Mouse (Mus musculus) hindbrain, embryonic 14.5 days (tissue): ENCODE results near the gene Fam81b. TPM values are rescaled to one million over a fixed set of nuclear protein-coding genes. Genes with fewer than 3 reads are reported as not detected.

Experiments
- ATAC-seq: fragments of 200-750 bp; cut with Nextera tagmentation; 2 replicates; pipeline ENCODE4 v1.8.0; 2017; ENCODE audit warnings: moderate number of reproducible peaks, mild to moderate bottlenecking, moderate TSS enrichment, moderate library complexity; ENCODE audit not compliant: low FRiP score
- DNase-seq: peaks from one replicate; pipeline ENCODE4 v3.0.0-alpha.2; 2015; ENCODE audit warnings: low spot score
- H3K27ac ChIP-seq: fragments of 300-500 bp; sonication (generic); 2 replicates; pipeline ENCODE4 v1.5.1; 2014; ENCODE audit warnings: mild to moderate bottlenecking, moderate library complexity
- H3K27me3 ChIP-seq: fragments of 300-500 bp; sonication (generic); 2 replicates; pipeline ENCODE4 v1.6.1; 2014; ENCODE audit warnings: mild to moderate bottlenecking, low read length, mixed read lengths; ENCODE audit not compliant: control insufficient read depth, insufficient read depth
- H3K36me3 ChIP-seq: fragments of 300-500 bp; sonication (generic); replicated peaks from 2 replicates; pipeline ENCODE4 v1.6.1; 2014; ENCODE audit not compliant: control insufficient read depth, insufficient read depth
- H3K4me1 ChIP-seq: fragments of 300-500 bp; sonication (generic); replicated peaks from 2 replicates; pipeline ENCODE4 v1.6.1; 2014; ENCODE audit warnings: antibody characterized with exemption, low read length, mixed read lengths; ENCODE audit not compliant: control insufficient read depth, insufficient read depth
- H3K4me2 ChIP-seq: fragments of 300-500 bp; sonication (generic); replicated peaks from 2 replicates; pipeline ENCODE4 v1.6.1; 2014; ENCODE audit warnings: mild to moderate bottlenecking, moderate library complexity
- H3K4me3 ChIP-seq: fragments of 300-500 bp; sonication (generic); replicated peaks from 2 replicates; pipeline ENCODE4 v1.5.1; 2014; ENCODE audit warnings: mild to moderate bottlenecking, low read length
- H3K9ac ChIP-seq: fragments of 300-500 bp; sonication (generic); 2 replicates; pipeline ENCODE4 v1.6.1; 2014
- H3K9me3 ChIP-seq: fragments of 300-500 bp; sonication (generic); 2 replicates; pipeline ENCODE4 v1.6.1; 2016; ENCODE audit warnings: low read length; ENCODE audit not compliant: control insufficient read depth
- WGBS: fragments of 180-500 bp; shearing (Covaris S2); extraction: QIAGEN DNeasy Blood & Tissue Kit; methylation state at CpG from one replicate; pipeline ENCODE4 v1.1.7; 2014; 5-methylcytosine and 5-hydroxymethylcytosine counted together
- microRNA-seq: library from miRNA; unstranded; fragments of <30 nt; microRNA quantifications from one replicate; pipeline ENCODE4, GENCODE M21; 2016
- polyA plus RNA-seq: library from polyadenylated mRNA; unstranded; fragments of >200 nt; fragmentation: Nextera tagmentation; extraction: Ambion mirVana; gene quantifications from 2 replicates; pipeline ENCODE4 v1.2.1, GENCODE M21; 2014

Fam81b gene
- polyA plus RNA-seq, 1 experiment from 2014 or later = 2.5 TPM

GRCm38 (mm10) chr13:76160587-76160986, 144.3 kb downstream of the Fam81b start:
- Histone ChIP-seq H3K27ac (no peak overlapping the region), H3K27me3 (no peaks in the 10 kb centered on the region), H3K4me1 (no peaks in the 10 kb centered on the region), H3K9me3 (no peaks in the 10 kb centered on the region), H3K36me3 (peaks cover 77% of the 10 kb centered on the region), H3K4me3 (no peak overlapping the region), H3K9ac (no peak overlapping the region), H3K4me2 (no peak overlapping the region)
- ATAC-seq (no peak), DNase-seq (no peak)
- 93% methylated on average over 2 of the region's 2 CpGs for WGBS

GRCm38 (mm10) chr13:76157508-76157907, 147.4 kb downstream of the Fam81b start:
- no peak overlapping the region for H3K4me3 ChIP-seq
- WGBS = 100% methylated on average over 1 of the region's 1 CpGs
- H3K36me3 ChIP-seq = peaks cover 71% of the 10 kb centered on the region
- H3K4me1 ChIP-seq = no peaks in the 10 kb centered on the region
- no peaks in the 10 kb centered on the region for H3K9me3 ChIP-seq
- no peaks in the 10 kb centered on the region for H3K27me3 ChIP-seq
- H3K27ac ChIP-seq = no peak overlapping the region
- H3K9ac ChIP-seq = no peak overlapping the region
- H3K4me2 ChIP-seq = no peak overlapping the region
- DNase-seq (no peak), ATAC-seq (no peak)

DNA sequence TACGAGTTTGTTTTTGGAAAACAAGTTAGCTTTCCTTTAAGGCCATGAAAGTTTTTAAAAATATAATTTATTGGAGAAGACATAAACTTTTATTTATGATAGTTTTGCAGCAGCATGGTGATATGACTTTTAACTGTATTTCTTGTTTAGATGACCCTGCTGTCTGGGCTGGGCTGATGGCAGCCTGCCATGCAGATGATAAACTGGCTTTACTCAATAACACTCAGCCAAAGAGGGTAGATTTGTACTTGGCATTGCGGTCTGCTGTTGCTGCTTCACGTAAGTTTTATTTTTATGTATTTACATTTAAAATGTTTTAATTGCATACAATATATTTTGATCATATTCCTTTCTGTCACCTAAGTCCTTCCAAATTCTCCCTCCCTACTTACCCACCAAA, 147.8 kb downstream of the Fam81b start:
- 95% methylated on average over 3 of the region's 3 CpGs for WGBS
- ATAC-seq = no peak

More for the DNA sequence above, 147.8 kb downstream of the Fam81b start:
- no peaks in the 10 kb centered on the region for H3K27me3 ChIP-seq
- H3K4me2 ChIP-seq = no peak overlapping the region
- peaks cover 68% of the 10 kb centered on the region for H3K36me3 ChIP-seq
- no peaks in the 10 kb centered on the region for H3K4me1 ChIP-seq
- no peak overlapping the region for H3K4me3 ChIP-seq
- H3K27ac ChIP-seq = no peak overlapping the region
- DNase-seq = no peak
- H3K9ac ChIP-seq = no peak overlapping the region
- H3K9me3 ChIP-seq = no peaks in the 10 kb centered on the region

Small RNA genes lying within 50 kb of the gene (microRNA-seq; reads per million reads assigned to microRNA genes)
- gene Gm24025 = not detected

Other genes starting within 250 kb of the Fam81b start
- 2.9 and 3.0 TPM in 2 replicates for gene Gpr150, start 248.1 kb downstream of the Fam81b start, polyA plus RNA-seq
- 4.1 and 4.9 TPM in 2 replicates for gene Arsk, start 206.4 kb downstream of the Fam81b start, polyA plus RNA-seq
- gene Ttc37, start 206.3 kb downstream of the Fam81b start, polyA plus RNA-seq = 15.7 and 16.1 TPM in 2 replicates
- 3.0 and 3.6 TPM in 2 replicates for gene Mctp1, start 79.5 kb upstream of the Fam81b start, polyA plus RNA-seq